10 mouse cellular contexts compared by ENCODE assay signal in genomic region chr17:30389686-30390085, GRCm38 (mm10).
DNase-seq lines count a peak whose midpoint lies in the region; ATAC-seq lines count a peak whose summit lies in the region.
"Had no signal": no experiment of that assay in that cellular context is flagged by ENCODE, and none has a peak within 500 bp of the region (broad histone marks: within the 10 kb centered on the region; RNA-seq: fewer than 3 reads in every experiment).

No protein-coding gene starts in this region.

- H3K9me3 ChIP-seq in intestine, embryonic 14.5 days (ENCODE audit: control insufficient read depth, low read length): no peaks in the 10 kb centered on the region
- H3K9me3 ChIP-seq in intestine, embryonic 16.5 days (ENCODE audit: control insufficient read depth, low read length): no peaks in the 10 kb centered on the region
- no peaks in the 10 kb centered on the region for H3K9me3 ChIP-seq in forebrain, embryonic 16.5 days (ENCODE audit: control insufficient read depth, low read length)
- H3K9me3 ChIP-seq: lung, embryonic 15.5 days had no signal

- no peak overlapping the region for H3K27ac ChIP-seq in intestine, embryonic 14.5 days (ENCODE audit: low read depth)
- H3K27ac ChIP-seq in intestine, embryonic 16.5 days (ENCODE audit: low read length): no peak overlapping the region
- no peak overlapping the region for H3K27ac ChIP-seq in forebrain, embryonic 16.5 days (ENCODE audit: low read length)
- H3K27ac ChIP-seq: lung, embryonic 15.5 days had no signal

- H3K36me3 ChIP-seq in intestine, embryonic 14.5 days (ENCODE audit: control insufficient read depth, insufficient read depth, low read length): no peaks in the 10 kb centered on the region
- H3K36me3 ChIP-seq in intestine, embryonic 16.5 days (ENCODE audit: control insufficient read depth, insufficient read depth, low read length): no peaks in the 10 kb centered on the region
- no peaks in the 10 kb centered on the region for H3K36me3 ChIP-seq in forebrain, embryonic 16.5 days (ENCODE audit: control insufficient read depth, insufficient read depth)
- H3K36me3 ChIP-seq: lung, embryonic 15.5 days had no signal

- no peaks in the 10 kb centered on the region for H3K4me1 ChIP-seq in intestine, embryonic 14.5 days (replicated peaks; ENCODE audit: control insufficient read depth, insufficient read depth, low read length)
- H3K4me1 ChIP-seq in intestine, embryonic 16.5 days (ENCODE audit: control insufficient read depth, insufficient read depth, low read length): no peaks in the 10 kb centered on the region
- peaks cover 23% of the 10 kb centered on the region for H3K4me1 ChIP-seq in forebrain, embryonic 16.5 days (replicated peaks; ENCODE audit: control insufficient read depth, insufficient read depth, low read length)
- H3K4me1 ChIP-seq: lung, embryonic 15.5 days had no signal

- no peak for ATAC-seq in intestine, embryonic 14.5 days (replicated peaks; ENCODE audit: low FRiP score, low TSS enrichment, low read depth)
- ATAC-seq in intestine, embryonic 16.5 days: no peak
- no peak for ATAC-seq in erythroblast, adult 5-6 weeks (replicated peaks; ENCODE audit: low FRiP score, poor library complexity, severe bottlenecking)
- ATAC-seq in forebrain, embryonic 16.5 days: no peak

- H3K4me3 ChIP-seq in intestine, embryonic 14.5 days (ENCODE audit: low read depth, low read length): no peak overlapping the region
- H3K4me3 ChIP-seq in intestine, embryonic 16.5 days (ENCODE audit: low read length): no peak overlapping the region
- no peak overlapping the region for H3K4me3 ChIP-seq in forebrain, embryonic 16.5 days (replicated peaks; ENCODE audit: low read length)
- H3K4me3 ChIP-seq: erythroblast, embryonic 14.5 days; lung, embryonic 15.5 days had no signal

- H3K4me2 ChIP-seq in intestine, embryonic 14.5 days (ENCODE audit: low read length): no peak overlapping the region
- H3K4me2 ChIP-seq in intestine, embryonic 16.5 days (ENCODE audit: low read depth, low read length): no peak overlapping the region
- no peak overlapping the region for H3K4me2 ChIP-seq in forebrain, embryonic 16.5 days (ENCODE audit: low read length)
- H3K4me2 ChIP-seq: lung, embryonic 15.5 days had no signal

- peak; percentile 55 for DNase-seq in intestine, embryonic 14.5 days (ENCODE audit: low spot score)
- DNase-seq in 416B (ENCODE audit: low read depth): peak; percentile 51
- DNase-seq in adipocyte (ENCODE audit: low spot score): peak; percentile 68
- DNase-seq in kidney, postnatal 36 days: peak; percentile 56 to 71
- no peak for DNase-seq in spleen, postnatal 14 days (ENCODE audit: low spot score in 2 of 2)

- H3K27me3 ChIP-seq in intestine, embryonic 14.5 days (replicated peaks; ENCODE audit: control insufficient read depth, insufficient read depth, low read length): no peaks in the 10 kb centered on the region
- H3K27me3 ChIP-seq in intestine, embryonic 16.5 days (replicated peaks; ENCODE audit: control insufficient read depth, insufficient read depth, low read length): no peaks in the 10 kb centered on the region
- no peaks in the 10 kb centered on the region for H3K27me3 ChIP-seq in forebrain, embryonic 16.5 days (replicated peaks; ENCODE audit: control insufficient read depth, insufficient read depth, low read length)
- H3K27me3 ChIP-seq: lung, embryonic 15.5 days had no signal

- no peak overlapping the region for H3K9ac ChIP-seq in intestine, embryonic 14.5 days (ENCODE audit: low read length)
- no peak overlapping the region for H3K9ac ChIP-seq in intestine, embryonic 16.5 days (ENCODE audit: low read depth, low read length)
- no peak overlapping the region for H3K9ac ChIP-seq in forebrain, embryonic 16.5 days (replicated peaks; ENCODE audit: low read depth, low read length)
- H3K9ac ChIP-seq: lung, embryonic 15.5 days had no signal

Comparison
In these comparisons a context has a peak if more than half of its experiments do, and no peak if none do; other contexts are left out.
1. DNase-seq: peak in intestine, embryonic 14.5 days (single experiment), 416B (single experiment), adipocyte (single experiment) and kidney, postnatal 36 days (2 of 2); none in spleen, postnatal 14 days (0 of 2).